Comparison of ENCODE assay signal across 25 mouse cellular contexts in the genomic region with DNA sequence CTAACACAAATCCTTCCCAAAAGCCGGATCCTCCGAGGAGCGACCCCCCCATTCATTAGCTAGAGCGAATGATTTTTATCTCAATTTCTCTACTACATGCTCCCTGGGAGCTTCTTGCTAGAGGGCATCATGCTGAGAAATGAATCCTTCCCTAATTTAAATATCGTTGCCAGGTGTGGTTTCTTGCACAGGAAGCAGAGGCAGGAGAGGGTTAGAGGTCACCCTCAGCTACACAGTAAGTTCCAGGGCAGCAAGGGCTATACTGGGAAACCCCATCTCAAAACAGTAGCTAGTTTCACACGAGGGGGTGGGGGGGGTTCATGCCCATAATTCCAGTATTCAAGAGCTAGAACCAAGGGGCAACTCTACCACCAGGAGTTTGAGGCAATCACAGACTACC. TPM values are rescaled to one million over a fixed set of nuclear protein-coding genes. Genes with fewer than 3 reads are reported as not detected.
DNase-seq lines count a peak whose midpoint lies in the region; ATAC-seq and TF ChIP-seq lines count a peak whose summit lies in the region.
"Had no signal": no experiment of that assay in that cellular context is flagged by ENCODE, and none has a peak within 500 bp of the region (broad histone marks: within the 10 kb centered on the region; RNA-seq: fewer than 3 reads in every experiment).

No protein-coding gene starts in this region.

- no peak overlapping the region for H3K4me3 ChIP-seq in ES-Bruce4 (ENCODE audit: low read depth, low read length)
- H3K4me3 ChIP-seq in hindbrain, embryonic 13.5 days = no peak overlapping the region
- H3K4me3 ChIP-seq: gastrocnemius, adult 2 months; layer of hippocampus, adult 2 months; left cerebral cortex, adult 2 months; limb, embryonic 12.5 days; neural tube, embryonic 13.5 days had no signal

- TF ChIP-seq EP300 in ES-Bruce4 (IDR thresholded peaks at IDR 0.05; ENCODE audit: insufficient read depth, low read depth, low read length) = no peak

- ATAC-seq in activated CD4-positive, CD25-positive, alpha-beta regulatory T cell, adult 4 months = peak; percentile 75
- ATAC-seq in hindbrain, embryonic 13.5 days (ENCODE audit: low FRiP score) = no peak
- ATAC-seq: forebrain, embryonic 14.5 days; hindbrain, postnatal 0 days had no signal

- no peak for TF ChIP-seq CTCF in ES-Bruce4 (IDR thresholded peaks at IDR 0.05; ENCODE audit: low read depth, low read length)

- peak; percentile 83 for DNase-seq in A20 (ENCODE audit: low read depth, low spot score)
- DNase-seq in CD4-positive helper T cell, adult 2 months (ENCODE audit: low read depth, low spot score) = peak; percentile 51
- DNase-seq in gastrocnemius, postnatal 36 days = no peak
- DNase-seq in heart, postnatal 25 days (ENCODE audit: low spot score) = no peak
- no peak for DNase-seq in cerebellum, adult 11-12 months
- DNase-seq: adrenal gland, postnatal 10 days; cerebellum, adult 9-10 months; cerebellum, postnatal 36 days; gastrocnemius, adult 2 months; heart, postnatal 14 days; kidney, adult 11 months; kidney, postnatal 25 days; lung, postnatal 36 days; right cerebral cortex, postnatal 14 days; thymus, postnatal 4 days had no signal

- H3K9me3 ChIP-seq in ES-Bruce4 (replicated peaks; ENCODE audit: control insufficient read depth, insufficient read depth, low read length, poor library complexity, severe bottlenecking) = no peaks in the 10 kb centered on the region
- no peaks in the 10 kb centered on the region for H3K9me3 ChIP-seq in hindbrain, embryonic 13.5 days
- H3K9me3 ChIP-seq: limb, embryonic 12.5 days; neural tube, embryonic 13.5 days had no signal

- no peaks in the 10 kb centered on the region for H3K27me3 ChIP-seq in ES-Bruce4 (ENCODE audit: control insufficient read depth, insufficient read depth, low read length, poor library complexity, severe bottlenecking)
- no peaks in the 10 kb centered on the region for H3K27me3 ChIP-seq in hindbrain, embryonic 13.5 days
- H3K27me3 ChIP-seq: limb, embryonic 12.5 days; neural tube, embryonic 13.5 days had no signal

- no peak for TF ChIP-seq POLR2A in ES-Bruce4 (IDR thresholded peaks at IDR 0.05; ENCODE audit: insufficient read depth, low read length)

- H3K36me3 ChIP-seq in ES-Bruce4 (ENCODE audit: control insufficient read depth, insufficient read depth, low read length, poor library complexity, severe bottlenecking) = peaks cover 35% of the 10 kb centered on the region
- peaks cover 61% of the 10 kb centered on the region for H3K36me3 ChIP-seq in hindbrain, embryonic 13.5 days

- intact Hi-C loops in gastrocnemius, postnatal 36 days (cut with DNase I) = no loop called here
- intact Hi-C loops in heart, postnatal 25 days (cut with DNase I) = no loop called here

- WGBS in hindbrain, embryonic 13.5 days = 83% methylated on average over 6 of the region's 6 CpGs

- H3K9ac ChIP-seq in ES-Bruce4 (ENCODE audit: low read depth, poor library complexity, severe bottlenecking) = no peak overlapping the region
- no peak overlapping the region for H3K9ac ChIP-seq in hindbrain, embryonic 13.5 days
- H3K9ac ChIP-seq: limb, embryonic 12.5 days; neural tube, embryonic 13.5 days had no signal

- H3K4me1 ChIP-seq in ES-Bruce4 (ENCODE audit: control insufficient read depth, insufficient read depth, low read length) = no peaks in the 10 kb centered on the region
- peaks cover 11% of the 10 kb centered on the region for H3K4me1 ChIP-seq in hindbrain, embryonic 13.5 days (replicated peaks)
- H3K4me1 ChIP-seq: limb, embryonic 12.5 days had no signal

- H3K27ac ChIP-seq in ES-Bruce4 (ENCODE audit: insufficient read depth, low read length) = peak overlapping the region; percentile 17; the same call in 1 of the 2 replicates
- no peak overlapping the region for H3K27ac ChIP-seq in hindbrain, embryonic 13.5 days
- H3K27ac ChIP-seq: gastrocnemius, adult 2 months; hindbrain, postnatal 0 days; layer of hippocampus, adult 2 months; left cerebral cortex, adult 2 months; limb, embryonic 12.5 days; neural tube, embryonic 13.5 days had no signal

- no peak overlapping the region for H3K4me2 ChIP-seq in hindbrain, embryonic 13.5 days
- H3K4me2 ChIP-seq: limb, embryonic 12.5 days; midbrain, embryonic 11.5 days; neural tube, embryonic 13.5 days had no signal

RNA-seq across cellular contexts. Expression of a gene that starts 7.3 kb away (rescaled TPM):
- 51.1 and 53.0 TPM in 2 replicates for polyA plus RNA-seq in ES-Bruce4 (2011; ENCODE audit: insufficient read depth, insufficient read length, low read depth, missing spikeins)
- 10 to 100 TPM; 24.4 to 28.0 TPM for polyA plus RNA-seq in activated CD4-positive, CD25-positive, alpha-beta regulatory T cell, adult 4 months (2017; shearing (Covaris generic))
- 81.7 and 82.6 TPM in 2 replicates for polyA plus RNA-seq in hindbrain, embryonic 13.5 days (2015; fragmentation: Nextera tagmentation; extraction: Ambion mirVana)
- 10 to 100 TPM; 23.9 to 27.4 TPM for total RNA-seq in gastrocnemius, postnatal 36 days (2021)
- 10 to 100 TPM; 42.2 to 45.5 TPM for total RNA-seq in heart, postnatal 25 days (2021)

RNA-seq across cellular contexts. Expression of a gene that starts 32.5 kb away (rescaled TPM):
- polyA plus RNA-seq in ES-Bruce4 (2011; ENCODE audit: insufficient read depth, insufficient read length, low read depth, missing spikeins) = 144 TPM in 2 replicates
- polyA plus RNA-seq in activated CD4-positive, CD25-positive, alpha-beta regulatory T cell, adult 4 months (2017; shearing (Covaris generic)) = 10 to 100 TPM; 18.2 to 23.7 TPM
- 51.1 and 53.1 TPM in 2 replicates for polyA plus RNA-seq in hindbrain, embryonic 13.5 days (2015; fragmentation: Nextera tagmentation; extraction: Ambion mirVana)
- 10 to 100 TPM; 86.8 to 88.5 TPM for total RNA-seq in gastrocnemius, postnatal 36 days (2021)
- 10 to 100 TPM; 63.5 to 64.2 TPM for total RNA-seq in heart, postnatal 25 days (2021)

RNA-seq across cellular contexts. Expression of a gene that starts 41.4 kb away (rescaled TPM):
- polyA plus RNA-seq in ES-Bruce4 (2011; ENCODE audit: insufficient read depth, insufficient read length, low read depth, missing spikeins) = 72.5 and 91.6 TPM in 2 replicates
- 10 to 100 TPM; 25.5 to 36.2 TPM for polyA plus RNA-seq in activated CD4-positive, CD25-positive, alpha-beta regulatory T cell, adult 4 months (2017; shearing (Covaris generic))
- polyA plus RNA-seq in hindbrain, embryonic 13.5 days (2015; fragmentation: Nextera tagmentation; extraction: Ambion mirVana) = 70.4 and 71.8 TPM in 2 replicates
- 10 to 100 TPM; 33.9 to 35.5 TPM for total RNA-seq in gastrocnemius, postnatal 36 days (2021)
- 10 to 100 TPM; 33.9 to 35.9 TPM for total RNA-seq in heart, postnatal 25 days (2021)

Comparison
In these comparisons a context has a peak if more than half of its experiments do, and no peak if none do; other contexts are left out.
1. DNase-seq: peak in A20 (single experiment) and CD4-positive helper T cell, adult 2 months (single experiment); none in gastrocnemius, postnatal 36 days (0 of 2), heart, postnatal 25 days (single experiment) and cerebellum, adult 11-12 months (single experiment).